Mouse (Mus musculus) gastrocnemius, postnatal 4 days (tissue): ENCODE measurements around the gene Rnls. TPM values are rescaled to one million over a fixed set of nuclear protein-coding genes. Genes with fewer than 3 reads are reported as not detected.

Experiments used
- DNase-seq, 2 experiments: peaks; one replicate each; pipeline ENCODE4 v3.0.0; 2021 to 2022; ENCODE audit warnings: low spot score in 2 of 2, mixed read lengths in 2 of 2
- microRNA-seq: library from miRNA; unstranded; fragments of <30 nt; microRNA quantifications from one replicate; pipeline ENCODE4 v1.2.0, GENCODE M21; 2021
- total RNA-seq, 2 experiments: library from RNA; stranded (reverse); gene quantifications; 2 replicates each; pipeline ENCODE4 v1.2.3; 2021

Rnls gene
- total RNA-seq, 2 experiments from 2014 or later: 4.2 to 5.8 TPM

DNA sequence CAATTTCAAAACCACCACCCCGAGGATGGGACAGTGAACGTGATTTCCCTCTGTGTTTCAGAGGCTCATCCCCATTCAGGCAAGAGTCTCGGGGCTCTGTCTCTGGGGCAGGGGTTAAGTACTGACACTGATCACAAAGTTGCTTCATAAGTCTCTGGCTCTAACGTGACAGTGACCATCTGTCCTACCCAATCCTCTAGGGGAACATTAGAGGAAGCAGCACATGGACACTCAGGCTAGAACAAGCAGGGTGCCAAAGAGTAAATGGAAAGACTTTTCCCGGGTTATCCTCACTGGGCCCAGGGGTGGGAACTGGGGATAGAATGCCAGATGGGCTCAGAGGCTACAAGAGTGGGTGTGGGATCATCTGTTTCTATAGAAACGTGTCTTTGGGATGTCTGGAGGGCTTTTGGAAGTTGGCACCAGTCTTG is 282.1 kb downstream of the Rnls start:
- DNase-seq: peak in 1 of 2 experiments; percentile 16

DNA sequence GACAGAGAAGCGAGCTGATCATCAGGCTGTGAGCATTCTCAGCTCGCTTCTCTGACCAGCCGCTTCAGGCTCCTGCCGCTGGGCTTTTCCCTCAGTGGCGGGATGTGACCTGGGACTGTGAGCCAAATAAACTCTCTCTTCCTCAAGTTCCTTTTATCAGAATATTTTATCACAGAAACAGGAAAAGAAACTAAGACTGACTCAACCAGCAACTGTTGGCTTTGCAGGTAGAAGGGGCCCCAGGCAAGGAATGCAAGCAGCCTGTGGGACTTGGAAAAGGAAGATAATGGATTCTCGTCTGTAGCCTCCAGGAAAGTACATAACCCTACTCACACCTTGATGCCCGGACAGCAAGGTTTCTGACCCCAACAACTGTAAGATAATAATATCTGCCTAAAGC is 283.0 kb downstream of the Rnls start:
- DNase-seq: no peak

DNA sequence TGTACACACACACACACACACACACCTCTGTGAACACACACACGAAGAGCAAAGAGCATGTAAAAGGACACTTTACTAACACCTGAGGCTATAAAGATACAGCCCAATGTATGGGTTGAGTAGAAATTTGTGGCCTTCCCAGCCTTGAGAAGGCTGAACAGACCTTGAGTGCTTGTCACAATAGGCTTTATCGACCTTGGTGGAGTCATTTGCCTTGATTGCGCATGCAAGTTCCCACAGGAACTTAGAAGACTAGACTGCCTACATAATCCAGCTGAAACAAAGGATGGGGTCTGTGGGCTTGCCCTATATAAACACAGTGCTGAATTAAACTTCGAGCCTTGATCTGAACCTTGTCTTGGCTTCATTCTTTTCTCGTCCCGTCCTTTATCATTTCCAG is 288.2 kb downstream of the Rnls start:
- no peak for DNase-seq

DNA sequence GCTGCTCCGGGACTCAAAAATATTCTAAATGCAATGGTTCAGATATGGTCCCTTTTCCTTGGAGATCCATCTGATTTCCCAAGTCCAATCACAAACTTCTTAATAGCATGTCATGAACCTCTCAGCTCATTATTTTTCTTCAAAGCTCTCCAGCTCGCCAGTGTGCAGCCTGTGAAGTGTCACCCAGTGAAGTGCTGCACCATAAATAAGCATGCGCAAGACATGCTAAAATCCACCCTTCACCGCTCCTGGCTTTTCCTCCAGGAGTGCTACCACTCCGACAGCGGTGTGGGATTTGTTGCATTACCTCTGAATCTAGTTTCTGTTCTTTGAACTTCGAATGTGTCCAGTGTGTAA is 289.3 kb downstream of the Rnls start:
- DNase-seq: no peak

DNA sequence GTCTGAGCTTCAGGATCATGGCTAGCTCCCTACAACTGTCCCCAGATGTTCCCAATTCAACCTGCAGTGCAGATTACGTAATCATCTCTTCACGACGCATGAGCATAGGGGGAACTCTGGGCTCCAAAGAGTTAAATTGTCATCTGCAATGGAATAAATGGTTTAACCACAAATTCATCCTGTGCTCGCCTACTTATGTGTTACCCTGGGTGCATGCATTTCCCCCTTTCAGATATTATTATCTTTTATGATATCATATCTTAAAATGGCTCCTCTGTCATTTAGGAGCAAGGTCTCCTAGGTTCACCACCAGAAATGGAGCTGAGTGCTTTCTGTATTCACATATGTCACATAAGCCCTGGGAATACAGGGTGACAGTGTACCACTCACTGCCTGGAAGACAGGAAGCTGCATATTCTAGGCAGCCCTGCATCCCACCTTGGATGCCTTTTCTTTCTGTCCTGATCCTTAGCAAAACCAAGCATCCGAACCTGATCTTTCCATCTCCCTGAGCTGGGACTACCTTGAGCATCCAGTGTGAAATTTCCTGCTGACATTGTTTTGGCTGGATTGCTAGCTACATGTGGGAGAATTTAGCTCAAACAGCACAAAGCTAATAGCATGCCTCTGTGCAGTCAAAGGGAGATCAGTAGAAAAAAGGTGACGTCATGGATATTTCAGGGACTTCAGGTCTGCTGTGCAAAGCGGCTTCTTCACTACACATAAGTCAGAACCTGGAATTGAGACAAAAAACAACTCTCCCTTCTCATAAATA is 289.9 kb downstream of the Rnls start:
- no peak for DNase-seq

DNA sequence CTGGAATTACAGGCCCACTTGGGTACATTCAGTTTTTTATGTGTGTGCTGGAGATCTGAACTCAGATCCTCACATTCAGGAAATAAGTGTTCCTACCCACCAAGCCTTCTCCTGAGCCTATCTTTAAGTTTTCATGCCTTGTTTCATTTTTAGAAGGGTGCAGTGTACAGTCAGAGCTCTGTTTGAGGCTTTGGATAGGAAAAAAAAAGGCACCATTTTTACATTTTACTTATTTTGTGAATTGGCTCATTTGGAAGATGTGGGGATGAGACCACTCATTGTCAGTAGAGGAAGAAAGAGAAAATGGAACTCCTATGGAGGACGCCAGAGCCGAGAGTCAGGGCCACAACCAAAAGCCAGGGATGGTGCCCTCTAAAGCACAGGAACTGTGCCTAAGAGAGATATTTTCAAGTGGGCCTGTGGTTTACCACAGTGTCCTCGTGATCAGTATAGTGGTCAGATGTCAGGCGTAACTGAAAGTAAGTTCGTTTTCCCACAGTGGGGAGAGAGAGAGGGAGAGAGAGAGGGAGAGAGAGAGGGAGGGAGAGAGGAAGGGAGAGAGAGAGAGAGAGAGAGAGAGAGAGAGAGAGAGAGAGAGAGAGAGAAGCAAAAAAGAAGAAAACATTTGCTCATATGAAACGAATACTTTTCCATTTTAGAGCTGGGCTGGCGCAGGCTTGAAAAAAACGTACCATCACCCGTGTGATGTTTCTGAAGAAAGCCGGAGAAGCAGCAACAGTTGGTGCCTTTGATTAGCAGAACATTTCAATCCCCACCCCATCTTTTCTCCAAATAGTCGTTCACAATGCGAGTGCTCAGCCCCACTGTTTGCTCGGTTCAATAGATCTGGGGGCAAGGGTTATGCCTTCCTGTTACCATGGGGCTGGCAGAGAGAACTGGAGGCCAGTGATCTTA is 290.7 kb downstream of the Rnls start:
- DNase-seq: no peak

DNA sequence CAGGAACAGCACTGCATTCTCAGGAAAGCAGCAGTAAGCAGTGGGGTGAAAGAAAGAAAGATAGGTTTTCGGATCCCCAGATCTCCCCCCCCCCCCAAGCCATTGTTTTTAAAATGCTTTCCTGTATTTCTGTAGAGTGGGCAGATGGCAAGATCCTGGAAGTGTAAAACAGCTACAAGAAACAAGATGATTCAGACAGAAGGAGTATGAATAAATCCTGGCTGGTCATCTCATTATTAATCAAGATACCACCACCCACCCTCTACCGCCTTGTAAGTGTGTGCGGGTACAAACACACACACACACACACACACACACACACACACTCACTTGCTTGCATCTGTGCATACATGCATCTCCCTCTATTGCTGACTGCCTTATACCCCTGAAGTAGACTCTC is 291.5 kb downstream of the Rnls start:
- no peak for DNase-seq

DNA sequence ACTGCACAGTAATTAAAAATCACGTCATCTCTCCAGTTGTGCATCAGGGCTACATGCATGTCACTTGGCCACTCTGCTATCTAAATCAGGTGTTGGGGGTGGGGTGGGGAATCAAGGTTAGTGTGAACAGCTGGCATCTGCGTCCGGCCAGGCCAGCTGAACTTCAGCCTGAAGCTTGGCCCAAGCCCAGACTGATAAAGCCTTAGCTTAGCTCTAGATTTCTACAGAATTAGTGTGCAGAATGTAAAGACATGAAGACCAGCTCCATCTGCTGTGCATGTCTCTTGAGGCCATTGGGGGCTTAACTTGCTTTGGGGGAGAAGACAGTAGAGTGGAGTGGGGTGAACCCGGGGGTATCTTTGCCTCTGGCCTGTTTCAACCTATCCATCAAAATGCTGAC is 292.1 kb downstream of the Rnls start:
- no peak for DNase-seq

DNA sequence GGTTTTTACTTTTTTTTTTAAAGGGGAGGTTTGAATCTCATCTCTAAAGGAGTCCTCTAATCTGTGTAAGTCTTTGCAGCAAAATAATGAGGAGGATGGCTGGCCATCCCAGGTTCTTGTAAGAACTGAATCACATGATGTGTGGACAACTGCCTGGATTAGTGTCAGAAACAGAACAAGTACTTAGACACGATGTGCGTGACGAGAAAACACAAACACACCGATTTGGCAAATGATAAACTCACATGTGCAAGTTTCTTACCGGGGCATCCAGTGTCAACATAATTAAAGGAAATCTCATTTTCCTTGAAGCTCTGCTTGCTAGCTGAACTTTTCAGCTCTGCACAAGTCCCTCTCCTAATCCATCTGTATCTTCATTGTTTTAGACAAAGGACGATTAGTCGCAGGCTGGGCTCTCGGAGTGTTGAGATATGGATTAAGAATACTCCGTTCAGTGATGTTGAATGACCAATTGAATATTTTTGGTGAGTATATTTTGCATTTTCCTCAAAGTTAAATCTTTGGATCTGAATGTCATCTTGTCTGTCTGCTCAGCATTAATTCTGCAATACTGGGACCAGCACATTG is 292.8 kb downstream of the Rnls start:
- no peak for DNase-seq

DNA sequence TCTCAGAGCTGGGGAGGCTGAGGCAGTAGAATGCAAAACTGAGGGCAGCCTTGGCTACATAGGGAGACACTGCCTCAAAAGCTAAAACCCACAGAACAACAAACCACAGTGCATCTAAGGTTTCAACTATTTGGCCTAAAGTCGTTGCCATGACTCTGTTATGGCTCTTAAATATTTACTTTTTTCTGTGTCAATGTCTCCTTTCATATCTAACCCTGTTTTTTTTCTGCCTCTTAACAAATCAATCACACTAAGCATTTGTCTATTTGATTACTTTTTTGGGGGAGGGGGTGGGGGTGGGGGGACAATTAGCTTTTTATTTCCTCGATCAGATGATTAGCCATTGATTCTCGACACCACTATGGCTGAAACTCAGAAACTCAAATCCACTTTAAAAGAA is 294.4 kb downstream of the Rnls start:
- DNase-seq: no peak

DNA sequence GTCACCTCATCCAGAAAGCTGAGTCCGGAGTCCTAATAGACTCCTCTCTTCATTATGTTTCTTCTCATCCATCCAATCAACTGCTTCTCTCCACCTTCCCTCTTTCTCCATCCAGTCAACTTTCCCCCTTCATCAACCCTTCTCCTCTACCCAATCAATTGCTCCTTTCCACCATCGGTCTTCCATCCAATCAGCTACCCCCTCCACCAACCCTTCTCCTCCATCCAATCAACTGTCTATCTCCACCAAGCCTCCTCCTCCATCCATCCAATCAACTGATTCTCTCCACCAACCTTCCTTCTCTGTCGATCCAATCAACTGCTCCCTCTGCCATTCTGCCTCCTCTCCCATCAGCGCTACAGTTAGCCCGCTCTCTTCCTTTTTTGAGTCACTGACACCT is 295.5 kb downstream of the Rnls start:
- no peak for DNase-seq

DNA sequence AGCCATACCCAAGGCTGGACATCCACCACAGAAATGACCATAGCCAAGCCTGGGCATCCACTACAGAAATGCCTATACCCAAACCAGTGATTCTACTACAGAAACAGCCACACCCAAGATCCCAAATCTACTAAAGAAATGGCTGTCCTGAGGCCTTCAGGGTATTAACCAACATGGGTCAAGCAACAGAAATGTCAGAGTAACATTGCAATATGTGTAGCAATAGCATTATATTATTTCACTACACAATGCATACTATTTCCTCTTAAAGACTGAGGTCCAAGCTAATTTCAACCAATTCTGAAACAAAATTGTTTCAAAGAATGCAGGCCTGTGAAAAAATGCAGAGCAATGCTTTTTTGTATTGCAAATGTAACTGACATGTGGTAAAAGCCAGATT is 299.5 kb downstream of the Rnls start:
- DNase-seq: no peak

DNA sequence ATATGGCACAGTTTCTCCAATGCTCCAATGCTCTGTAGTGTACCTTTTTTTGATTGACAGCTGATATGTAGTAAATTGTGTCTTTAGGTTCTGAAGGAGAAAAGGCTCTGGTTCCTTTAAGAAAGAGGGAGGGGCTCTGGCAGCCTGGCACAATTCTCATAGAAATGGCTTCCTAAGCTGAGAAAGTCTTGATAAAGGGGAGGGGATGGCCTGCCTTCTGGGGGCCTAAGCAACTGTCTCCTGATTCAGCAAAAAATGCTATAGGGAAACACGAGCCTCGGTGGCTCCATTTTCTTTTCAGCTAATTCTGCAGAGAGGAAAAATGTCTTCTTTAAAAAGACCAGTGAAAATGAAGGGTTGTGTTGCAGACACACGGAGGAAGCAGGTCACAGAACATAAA is 300.8 kb downstream of the Rnls start:
- no peak for DNase-seq

DNA sequence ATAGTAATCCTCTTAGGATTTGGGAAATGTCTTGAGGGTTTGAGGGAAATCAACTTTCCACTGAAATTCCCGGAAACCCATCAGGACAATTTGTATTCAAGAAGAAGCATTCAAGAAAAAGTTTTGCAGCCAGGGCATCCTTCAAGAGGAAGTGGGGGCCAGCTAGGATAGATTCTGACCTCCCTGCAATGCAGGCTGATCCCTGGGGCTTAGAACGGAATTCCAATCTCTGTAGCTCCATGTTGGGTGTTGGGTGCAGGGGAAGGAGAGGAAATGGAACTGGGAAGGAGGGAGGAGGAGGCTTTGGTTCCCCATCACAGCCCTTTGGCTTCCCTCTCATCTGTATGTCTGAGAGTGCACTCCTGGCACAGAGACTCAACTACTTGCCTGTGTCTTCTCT is 303.2 kb downstream of the Rnls start:
- no peak for DNase-seq

DNA sequence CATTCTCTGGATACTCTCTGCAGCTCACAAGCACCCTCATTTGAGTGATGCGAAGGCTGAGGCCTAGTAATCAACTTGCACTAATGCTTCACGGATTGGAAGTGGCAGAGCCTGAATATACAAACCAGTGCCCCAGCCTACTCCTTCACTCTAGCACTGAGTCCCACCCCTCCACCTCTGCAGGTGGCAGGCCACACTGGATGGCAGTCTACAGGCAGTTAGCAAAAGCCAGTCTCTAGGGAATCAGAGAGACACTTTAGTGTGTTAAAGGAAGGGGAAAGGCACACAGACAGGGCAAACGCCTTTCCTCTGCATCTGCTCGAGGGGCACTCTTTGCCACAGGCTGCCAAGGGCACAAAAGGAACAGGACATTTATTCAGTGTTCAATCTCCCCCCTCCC is 304.1 kb downstream of the Rnls start:
- no peak for DNase-seq

Small RNAs within 50 kb of the gene (microRNA-seq; reads per million reads assigned to microRNA genes)
- gene Mir3970: not detected

Other genes starting within 250 kb of the Rnls start
- under 1 TPM; 0.20 to 0.23 TPM for gene Lipo4, start 125.5 kb upstream of the Rnls start, total RNA-seq
- gene Gm8978, start 233.0 kb upstream of the Rnls start, total RNA-seq: not detected